ENCODE assay signal across 8 mouse cellular contexts in genomic region chr1:165583529-165584184, GRCm38 (mm10). TPM values are rescaled to one million over a fixed set of nuclear protein-coding genes. Genes with fewer than 3 reads are reported as not detected.
DNase-seq lines count a peak whose midpoint lies in the region; ATAC-seq and TF ChIP-seq lines count a peak whose summit lies in the region.

No protein-coding gene starts in this region.

- TF ChIP-seq POLR2A in spleen, adult 2 months (IDR thresholded peaks at IDR 0.05; ENCODE audit: low read depth, low read length), result no peak

- no peaks in the 10 kb centered on the region for H3K36me3 ChIP-seq in embryonic facial prominence, embryonic 14.5 days (ENCODE audit: control insufficient read depth, insufficient read depth, low read length)
- H3K36me3 ChIP-seq in limb, embryonic 12.5 days, result no peaks in the 10 kb centered on the region
- H3K36me3 ChIP-seq in midbrain, embryonic 16.5 days (ENCODE audit: control insufficient read depth, insufficient read depth, low read length), result no peaks in the 10 kb centered on the region
- H3K36me3 ChIP-seq in spleen, adult 2 months (ENCODE audit: control insufficient read depth, insufficient read depth, low read length), result no peaks in the 10 kb centered on the region

- H3K9ac ChIP-seq in embryonic facial prominence, embryonic 14.5 days (ENCODE audit: low read depth, low read length), result no peak overlapping the region
- H3K9ac ChIP-seq in limb, embryonic 12.5 days (replicated peaks), result no peak overlapping the region
- H3K9ac ChIP-seq in midbrain, embryonic 16.5 days (ENCODE audit: low read depth, low read length), result no peak overlapping the region

- H3K4me2 ChIP-seq in embryonic facial prominence, embryonic 14.5 days (ENCODE audit: low read depth, low read length), result no peak overlapping the region
- no peak overlapping the region for H3K4me2 ChIP-seq in limb, embryonic 12.5 days
- H3K4me2 ChIP-seq in midbrain, embryonic 16.5 days (ENCODE audit: low read length), result no peak overlapping the region

- peak; percentile 91 for DNase-seq in 416B (ENCODE audit: low read depth)
- peak; percentile 90 to 92 for DNase-seq in adrenal gland, postnatal 36 days
- DNase-seq in embryonic facial prominence, embryonic 14.5 days (ENCODE audit: low spot score), result peak; percentile 92
- DNase-seq in heart, adult 8-10 months (ENCODE audit: low spot score), result peak; percentile 88
- DNase-seq in kidney, adult 9 months, result peak; percentile 93
- DNase-seq in spleen, adult 2 months (ENCODE audit: low read depth in 1 of 2, low spot score in 2 of 2), result peak; percentile 46 to 84

- TF ChIP-seq CTCF in spleen, adult 2 months (IDR thresholded peaks at IDR 0.05; ENCODE audit: extremely low read depth, insufficient read depth, insufficient read length, insufficient replicate concordance), result peak; percentile 97

- H3K9me3 ChIP-seq in embryonic facial prominence, embryonic 14.5 days (ENCODE audit: control insufficient read depth, low read length), result peaks cover 5% of the 10 kb centered on the region; the same call in 1 of the 2 replicates
- H3K9me3 ChIP-seq in limb, embryonic 12.5 days, result no peaks in the 10 kb centered on the region
- H3K9me3 ChIP-seq in midbrain, embryonic 16.5 days (replicated peaks; ENCODE audit: control insufficient read depth, low read length, poor library complexity, severe bottlenecking), result no peaks in the 10 kb centered on the region; the same call in 1 of the 2 replicates

- H3K27ac ChIP-seq in embryonic facial prominence, embryonic 14.5 days (replicated peaks; ENCODE audit: low read depth, low read length), result no peak overlapping the region
- H3K27ac ChIP-seq in limb, embryonic 12.5 days, result no peak overlapping the region
- H3K27ac ChIP-seq in midbrain, embryonic 16.5 days (ENCODE audit: low read length), result no peak overlapping the region
- H3K27ac ChIP-seq in spleen, adult 2 months (ENCODE audit: insufficient read depth, low read length), result no peak overlapping the region

- ATAC-seq in embryonic facial prominence, embryonic 14.5 days (ENCODE audit: low read depth), result peak; percentile 71
- ATAC-seq in limb, embryonic 12.5 days (ENCODE audit: insufficient number of reproducible peaks, insufficient read depth, low FRiP score, low TSS enrichment, low read depth), result peak; percentile 55
- peak; percentile 61; the same call in 1 of the 2 replicates for ATAC-seq in midbrain, embryonic 16.5 days

- no peak overlapping the region for H3K4me3 ChIP-seq in embryonic facial prominence, embryonic 14.5 days (ENCODE audit: low read depth, low read length)
- no peak overlapping the region for H3K4me3 ChIP-seq in limb, embryonic 12.5 days (replicated peaks)
- H3K4me3 ChIP-seq in midbrain, embryonic 16.5 days (ENCODE audit: low read depth, low read length), result no peak overlapping the region
- H3K4me3 ChIP-seq in spleen, adult 2 months (ENCODE audit: extremely low read depth, insufficient read depth, insufficient read length), result no peak overlapping the region

- 31% methylated on average over 12 of the region's 12 CpGs for WGBS in embryonic facial prominence, embryonic 14.5 days
- WGBS in limb, embryonic 12.5 days, result 35% methylated on average over 12 of the region's 12 CpGs
- WGBS in midbrain, embryonic 16.5 days, result 34% methylated on average over 12 of the region's 12 CpGs
- WGBS in spleen, adult 2 months, result 27% methylated on average over 12 of the region's 12 CpGs

- no peaks in the 10 kb centered on the region for H3K27me3 ChIP-seq in embryonic facial prominence, embryonic 14.5 days (replicated peaks; ENCODE audit: control insufficient read depth, insufficient read depth, low read length)
- H3K27me3 ChIP-seq in limb, embryonic 12.5 days, result no peaks in the 10 kb centered on the region
- no peaks in the 10 kb centered on the region for H3K27me3 ChIP-seq in midbrain, embryonic 16.5 days (ENCODE audit: control insufficient read depth, insufficient read depth, low read depth, low read length)
- no peaks in the 10 kb centered on the region for H3K27me3 ChIP-seq in spleen, adult 2 months (ENCODE audit: control insufficient read depth, insufficient read depth, low read length)

- 0 out of 2 replicates have a peak, but pooled peaks cover 5% of the 10 kb centered on the region for H3K4me1 ChIP-seq in embryonic facial prominence, embryonic 14.5 days (ENCODE audit: control insufficient read depth, insufficient read depth, low read length)
- peaks cover 13% of the 10 kb centered on the region for H3K4me1 ChIP-seq in limb, embryonic 12.5 days (replicated peaks)
- no peaks in the 10 kb centered on the region for H3K4me1 ChIP-seq in midbrain, embryonic 16.5 days (ENCODE audit: control insufficient read depth, insufficient read depth, low read length)
- no peaks in the 10 kb centered on the region for H3K4me1 ChIP-seq in spleen, adult 2 months (ENCODE audit: control insufficient read depth, insufficient read depth, insufficient read length)

RNA-seq across cellular contexts. Expression of gene Mpzl1, which starts 50.7 kb away (rescaled TPM):
- total RNA-seq in adrenal gland, postnatal 36 days (2021), result 10 to 100 TPM; 22.7 to 30.8 TPM
- polyA plus RNA-seq in embryonic facial prominence, embryonic 14.5 days (2014; fragmentation: Nextera tagmentation; extraction: Ambion mirVana), result 157 and 170 TPM in 2 replicates
- 10 to 100 TPM; 12.3 to 13.6 (median 12.4) TPM for total RNA-seq in heart, adult 8-10 months (2022)
- polyA plus RNA-seq in limb, embryonic 12.5 days (2016; fragmentation: Nextera tagmentation; extraction: Ambion mirVana), result 172 and 173 TPM in 2 replicates
- 150 and 155 TPM in 2 replicates for polyA plus RNA-seq in midbrain, embryonic 16.5 days (2015; fragmentation: Nextera tagmentation; extraction: Ambion mirVana)
- 15.3 and 15.9 TPM in 2 replicates for polyA plus RNA-seq in spleen, adult 2 months (2012; rRNA removed)
